Mouse (Mus musculus) cerebellum, adult 2 months (tissue): ENCODE results near the gene Rcor1.

ENCODE experiments used
- CTCF ChIP-seq: fragments of 200-500 bp; IDR thresholded peaks from 2 replicates; pipeline ENCODE4 v1.5.1; 2011; ENCODE audit warnings: low read depth, mild to moderate bottlenecking, control low read depth, low read length, moderate library complexity, borderline replicate concordance; ENCODE audit not compliant: insufficient read depth
- POLR2A ChIP-seq: fragments of 200-500 bp; IDR thresholded peaks from 2 replicates; pipeline ENCODE4 v1.6.1; 2011; ENCODE audit warnings: low read length, control low read depth, borderline replicate concordance; ENCODE audit not compliant: insufficient read depth

DNA sequence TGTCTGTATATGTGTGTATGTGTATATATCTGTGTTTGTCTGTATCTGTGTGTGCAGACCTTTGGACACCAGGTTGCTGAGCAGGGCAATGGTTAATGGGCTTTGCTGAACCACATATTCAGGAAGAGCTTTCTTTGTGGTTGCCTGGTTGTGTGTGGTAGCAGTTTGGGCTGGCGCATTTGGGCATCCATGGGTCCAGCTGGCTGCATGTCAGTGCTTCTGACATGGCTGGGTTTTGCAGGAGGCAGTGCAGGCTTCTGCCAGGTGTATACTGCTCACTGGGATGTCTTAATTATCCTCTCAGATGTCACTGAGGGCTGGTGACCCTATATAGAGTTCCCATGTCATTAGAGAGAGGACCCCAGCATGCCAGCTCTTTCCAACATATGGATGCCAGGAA is 116.6 kb downstream of the Rcor1 start:
- TF ChIP-seq CTCF, result no peak
- no peak for TF ChIP-seq POLR2A
